ENCODE assay signal across 8 mouse cellular contexts in the genomic region with DNA sequence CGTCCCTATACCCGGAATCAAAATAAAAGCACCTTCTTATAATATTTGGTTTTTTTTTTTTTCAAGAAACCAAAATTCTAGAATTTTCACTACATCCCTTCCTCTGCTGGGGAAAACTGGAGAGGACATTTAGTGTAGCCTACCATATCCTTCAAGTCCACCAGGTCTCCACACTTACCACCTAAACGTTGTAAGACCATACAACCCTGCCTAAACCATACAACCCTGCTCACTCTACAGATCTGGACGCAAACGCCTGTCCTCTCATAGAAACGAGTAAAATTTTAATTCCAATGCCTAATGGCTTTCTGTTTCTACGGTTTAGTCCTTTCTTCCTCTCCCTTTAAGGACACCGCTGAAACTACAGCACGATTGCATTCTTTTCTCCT. TPM values are rescaled to one million over a fixed set of nuclear protein-coding genes. Genes with fewer than 3 reads are reported as not detected.
A peak's percentile ranks its signal among the peaks of the same experiment; 100 is the strongest.
DNase-seq lines count a peak whose midpoint lies in the region; ATAC-seq and TF ChIP-seq lines count a peak whose summit lies in the region.

No protein-coding gene starts in this region.

- no peaks in the 10 kb centered on the region for H3K4me1 ChIP-seq in lung, embryonic 14.5 days (ENCODE audit: insufficient read depth)
- H3K4me1 ChIP-seq in limb, embryonic 13.5 days: peaks cover 5% of the 10 kb centered on the region; the same call in 1 of the 2 replicates
- peaks cover 23% of the 10 kb centered on the region for H3K4me1 ChIP-seq in neural tube, embryonic 15.5 days

- H3K9me3 ChIP-seq in lung, embryonic 14.5 days (ENCODE audit: low read depth, low read length): peaks cover 10% of the 10 kb centered on the region; the same call in 1 of the 2 replicates
- H3K9me3 ChIP-seq in limb, embryonic 13.5 days: peaks cover 38% of the 10 kb centered on the region
- H3K9me3 ChIP-seq in neural tube, embryonic 15.5 days (replicated peaks): 0 out of 2 replicates have a peak, but pooled peaks cover 2% of the 10 kb centered on the region

- TF ChIP-seq CTCF in lung, embryonic 14.5 days (IDR thresholded peaks at IDR 0.05; ENCODE audit: low read depth): no peak

- no peaks in the 10 kb centered on the region for H3K27me3 ChIP-seq in lung, embryonic 14.5 days (ENCODE audit: insufficient read depth, low read length)
- no peaks in the 10 kb centered on the region for H3K27me3 ChIP-seq in limb, embryonic 13.5 days
- no peaks in the 10 kb centered on the region for H3K27me3 ChIP-seq in neural tube, embryonic 15.5 days (replicated peaks)

- H3K36me3 ChIP-seq in lung, embryonic 14.5 days (ENCODE audit: insufficient read depth): no peaks in the 10 kb centered on the region
- peaks cover 59% of the 10 kb centered on the region for H3K36me3 ChIP-seq in limb, embryonic 13.5 days
- peaks cover 27% of the 10 kb centered on the region for H3K36me3 ChIP-seq in neural tube, embryonic 15.5 days

- peak overlapping the region; percentile 51 for H3K4me3 ChIP-seq in lung, embryonic 14.5 days (ENCODE audit: low read depth, low read length)
- H3K4me3 ChIP-seq in limb, embryonic 13.5 days: peak overlapping the region; percentile 71
- H3K4me3 ChIP-seq in neural tube, embryonic 15.5 days (replicated peaks): peak overlapping the region; percentile 68

- H3K9ac ChIP-seq in lung, embryonic 14.5 days: peak overlapping the region; percentile 70
- H3K9ac ChIP-seq in limb, embryonic 13.5 days: peak overlapping the region; percentile 70
- H3K9ac ChIP-seq in neural tube, embryonic 15.5 days (replicated peaks): peak overlapping the region; percentile 76

- peak; percentile 57; the same call in 1 of the 2 replicates for ATAC-seq in lung, embryonic 14.5 days (ENCODE audit: insufficient read depth)
- 0 out of 2 replicates have a peak, but pooled peaks have one; percentile 20 for ATAC-seq in erythroid progenitor cell, adult 5-6 weeks (replicated peaks; ENCODE audit: low FRiP score, poor library complexity, severe bottlenecking)
- ATAC-seq in limb, embryonic 13.5 days (ENCODE audit: low FRiP score, low read depth): no peak; the same call in 1 of the 2 replicates
- ATAC-seq in neural tube, embryonic 15.5 days (ENCODE audit: low FRiP score): peak; percentile 61

- peak; percentile 4 for DNase-seq in lung, embryonic 14.5 days
- DNase-seq in lung, postnatal 36 days: no peak
- DNase-seq in frontal cortex, postnatal 25 days (ENCODE audit: low spot score in 2 of 2): no peak
- DNase-seq in spleen, postnatal 10 days (ENCODE audit: low spot score in 2 of 2): no peak
- no peak for DNase-seq in adrenal gland, adult (ENCODE audit: inconsistent age in 2 of 2, low spot score in 1 of 2)

- 10% methylated on average over 9 of the region's 9 CpGs for WGBS in lung, embryonic 14.5 days
- WGBS in limb, embryonic 13.5 days: 11% methylated on average over 9 of the region's 9 CpGs
- 11% methylated on average over 9 of the region's 9 CpGs for WGBS in neural tube, embryonic 15.5 days

- peak overlapping the region; percentile 83 for H3K27ac ChIP-seq in lung, embryonic 14.5 days (ENCODE audit: low read depth)
- peak overlapping the region; percentile 82 for H3K27ac ChIP-seq in limb, embryonic 13.5 days
- peak overlapping the region; percentile 90 for H3K27ac ChIP-seq in neural tube, embryonic 15.5 days (replicated peaks)

- peak overlapping the region; percentile 70 for H3K4me2 ChIP-seq in lung, embryonic 14.5 days
- H3K4me2 ChIP-seq in limb, embryonic 13.5 days (replicated peaks): peak overlapping the region; percentile 64
- H3K4me2 ChIP-seq in neural tube, embryonic 15.5 days: peak overlapping the region; percentile 67

RNA-seq across cellular contexts. Expression of a gene that starts 0.6 kb away (rescaled TPM):
- 17.2 and 17.9 TPM in 2 replicates for polyA plus RNA-seq in lung, embryonic 14.5 days (2014; fragmentation: Nextera tagmentation; extraction: Ambion mirVana)
- total RNA-seq in erythroid progenitor cell, adult 5-6 weeks (2015; ENCODE audit: low replicate concordance): 11.5 and 23.9 TPM in 2 replicates
- 7.4 and 15.5 TPM in 2 replicates for total RNA-seq in erythroid progenitor cell, adult 5-6 weeks (2017; ENCODE audit: low replicate concordance)
- 15.4 and 20.2 TPM in 2 replicates for polyA plus RNA-seq in limb, embryonic 13.5 days (2015; fragmentation: Nextera tagmentation; extraction: Ambion mirVana)
- 11.4 and 13.7 TPM in 2 replicates for polyA plus RNA-seq in neural tube, embryonic 15.5 days (2015; fragmentation: Nextera tagmentation; extraction: Ambion mirVana)

RNA-seq across cellular contexts. Expression of a gene that starts 18.6 kb away (rescaled TPM):
- not detected in 2 replicates for polyA plus RNA-seq in lung, embryonic 14.5 days (2014; fragmentation: Nextera tagmentation; extraction: Ambion mirVana)
- total RNA-seq in erythroid progenitor cell, adult 5-6 weeks (2015; ENCODE audit: low replicate concordance): not detected in 2 replicates
- total RNA-seq in erythroid progenitor cell, adult 5-6 weeks (2017; ENCODE audit: low replicate concordance): not detected in 2 replicates
- polyA plus RNA-seq in limb, embryonic 13.5 days (2015; fragmentation: Nextera tagmentation; extraction: Ambion mirVana): not detected in 2 replicates
- polyA plus RNA-seq in neural tube, embryonic 15.5 days (2015; fragmentation: Nextera tagmentation; extraction: Ambion mirVana): 0.20 and 0.40 TPM in 2 replicates
